Mouse (Mus musculus) ES-Bruce4 (cell line): ENCODE data around the gene Tmub2.

ENCODE experiments used
- CTCF ChIP-seq: IDR thresholded peaks from one replicate; pipeline ENCODE4 v1.8.1; 2011; ENCODE audit warnings: low read depth, low read length
- POLR2A ChIP-seq: IDR thresholded peaks from one replicate; pipeline ENCODE4 v1.8.1; 2011; ENCODE audit warnings: low read length; ENCODE audit not compliant: insufficient read depth

DNA sequence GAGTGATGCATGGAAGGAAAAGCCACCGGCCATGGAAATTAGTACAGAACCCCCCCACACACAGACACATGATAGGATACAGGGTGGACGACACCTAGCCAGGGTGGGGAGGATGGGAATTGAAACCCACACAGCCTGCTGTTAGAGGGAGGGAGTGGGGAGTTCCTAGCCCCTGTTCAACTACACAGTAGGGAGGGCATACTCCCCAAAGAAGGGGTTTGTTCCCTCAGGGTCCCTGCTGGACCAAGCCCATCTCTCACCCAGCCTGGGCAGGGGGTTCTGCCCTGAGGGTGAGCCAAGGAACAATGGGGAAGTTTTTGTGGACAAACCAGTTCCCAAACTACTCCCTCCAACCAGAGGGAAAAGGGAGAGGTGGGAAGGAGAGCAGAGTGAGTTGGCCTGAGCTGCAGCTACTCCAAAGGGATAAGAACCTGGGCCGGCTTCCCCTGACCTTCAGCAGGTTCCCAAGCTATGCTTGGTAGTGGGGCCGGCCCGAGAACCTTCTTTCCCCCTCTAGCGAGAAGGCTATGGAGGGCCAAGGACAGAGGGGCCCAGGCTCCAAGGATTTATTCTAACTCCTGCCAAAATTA is 4.9 kb downstream of the Tmub2 start:
- TF ChIP-seq CTCF: no peak
- TF ChIP-seq POLR2A: no peak
